Mouse (Mus musculus) cortical plate, adult 2 months (tissue): ENCODE measurements around the gene Gm9733.

Source experiments
- CTCF ChIP-seq: fragments of 200-500 bp; IDR thresholded peaks from 2 replicates; pipeline ENCODE4 v1.5.1; 2011; ENCODE audit warnings: mild to moderate bottlenecking, control low read depth, low read length; ENCODE audit not compliant: insufficient read depth; ENCODE audit errors: extremely low read depth
- POLR2A ChIP-seq: fragments of 200-500 bp; IDR thresholded peaks from 2 replicates; pipeline ENCODE4 v1.6.1; 2011; ENCODE audit warnings: mild to moderate bottlenecking, low read length, control low read depth; ENCODE audit not compliant: insufficient read depth; ENCODE audit errors: extremely low read depth

DNA sequence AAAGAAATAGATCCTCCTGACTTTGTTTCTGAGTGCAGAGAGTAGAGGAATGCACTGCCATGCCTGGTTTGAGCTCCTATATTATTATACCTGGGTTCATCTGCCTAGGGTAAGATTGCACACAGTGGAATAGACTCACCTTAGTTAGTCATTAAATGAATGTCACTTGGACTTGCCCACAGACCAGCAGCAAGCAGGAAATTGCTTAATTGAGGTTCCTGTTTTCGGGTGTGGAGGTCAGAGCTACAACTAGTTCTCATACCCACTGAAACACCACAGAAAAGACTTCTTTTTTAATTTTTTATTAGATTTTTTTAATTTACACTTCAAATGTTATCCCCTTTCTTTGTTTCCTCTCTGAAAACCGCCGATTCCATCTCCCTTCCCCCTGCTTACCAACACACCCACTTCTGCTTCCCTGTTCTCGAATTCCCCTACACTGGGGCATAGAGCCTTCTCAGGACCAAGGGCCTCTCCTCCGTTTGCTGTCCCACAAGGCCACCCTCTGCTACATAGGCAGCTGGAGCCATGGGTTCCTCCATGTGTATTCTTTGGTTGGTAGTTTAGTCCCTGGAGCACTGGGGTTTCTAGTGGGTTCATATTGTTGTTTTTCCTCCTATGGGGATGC is 56.1 kb downstream of the Gm9733 start:
- TF ChIP-seq CTCF (no peak), POLR2A (no peak)
